ENCODE assay signal across 36 mouse cellular contexts in genomic region chr11:96979329-96979728, GRCm38 (mm10). TPM values are rescaled to one million over a fixed set of nuclear protein-coding genes. Genes with fewer than 3 reads are reported as not detected.
DNase-seq lines count a peak whose midpoint lies in the region; ATAC-seq and TF ChIP-seq lines count a peak whose summit lies in the region.
"Had no signal": no experiment of that assay in that cellular context is flagged by ENCODE, and none has a peak within 500 bp of the region (broad histone marks: within the 10 kb centered on the region; RNA-seq: fewer than 3 reads in every experiment).

No protein-coding gene starts in this region.

- H3K27me3 ChIP-seq in liver, embryonic 12.5 days (replicated peaks): peaks cover 17% of the 10 kb centered on the region
- no peaks in the 10 kb centered on the region for H3K27me3 ChIP-seq in liver, postnatal 0 days (ENCODE audit: insufficient read depth, low read length)
- H3K27me3 ChIP-seq in liver, embryonic 13.5 days: peaks cover 16% of the 10 kb centered on the region
- H3K27me3 ChIP-seq in stomach, embryonic 16.5 days (ENCODE audit: control insufficient read depth, insufficient read depth, low read length): no peaks in the 10 kb centered on the region
- H3K27me3 ChIP-seq: intestine, embryonic 15.5 days had no signal

- peaks cover 8% of the 10 kb centered on the region; the same call in 1 of the 2 replicates for H3K36me3 ChIP-seq in liver, embryonic 12.5 days
- no peaks in the 10 kb centered on the region for H3K36me3 ChIP-seq in liver, postnatal 0 days (replicated peaks; ENCODE audit: insufficient read depth, low read length)
- peaks cover 8% of the 10 kb centered on the region; the same call in 1 of the 2 replicates for H3K36me3 ChIP-seq in liver, embryonic 13.5 days
- no peaks in the 10 kb centered on the region for H3K36me3 ChIP-seq in stomach, embryonic 16.5 days (ENCODE audit: control insufficient read depth, insufficient read depth, low read length)
- H3K36me3 ChIP-seq: embryonic facial prominence, embryonic 13.5 days; forebrain, embryonic 15.5 days; heart, embryonic 10.5 days; heart, embryonic 15.5 days; intestine, embryonic 15.5 days; neural tube, embryonic 15.5 days had no signal

- 72% methylated on average over 7 of the region's 7 CpGs for WGBS in liver, embryonic 12.5 days (ENCODE audit: insufficient replicate concordance)
- WGBS in liver, postnatal 0 days (ENCODE audit: insufficient replicate concordance): 71% methylated on average over 7 of the region's 7 CpGs
- WGBS in liver, embryonic 13.5 days (ENCODE audit: insufficient replicate concordance): 79% methylated on average over 7 of the region's 7 CpGs
- 73% methylated on average over 7 of the region's 7 CpGs for WGBS in stomach, embryonic 16.5 days

- no peak for ATAC-seq in CD4-positive, CD25-positive, alpha-beta regulatory T cell, adult 4 months
- no peak for ATAC-seq in liver, embryonic 12.5 days
- ATAC-seq in liver, postnatal 0 days: no peak
- ATAC-seq in liver, embryonic 13.5 days (ENCODE audit: low read depth): no peak
- ATAC-seq in stomach, embryonic 16.5 days (ENCODE audit: insufficient read depth, low FRiP score): no peak
- ATAC-seq: forebrain, embryonic 15.5 days; hindbrain, postnatal 0 days; intestine, embryonic 15.5 days had no signal

- TF ChIP-seq EP300 in liver, postnatal 0 days (IDR thresholded peaks at IDR 0.05; ENCODE audit: low read depth): no peak

- H3K4me1 ChIP-seq in liver, embryonic 12.5 days: peaks cover 59% of the 10 kb centered on the region
- H3K4me1 ChIP-seq in liver, postnatal 0 days (ENCODE audit: insufficient read depth): peaks cover 25% of the 10 kb centered on the region
- H3K4me1 ChIP-seq in liver, embryonic 13.5 days (replicated peaks): peaks cover 61% of the 10 kb centered on the region
- peaks cover 19% of the 10 kb centered on the region for H3K4me1 ChIP-seq in stomach, embryonic 16.5 days (ENCODE audit: control insufficient read depth, insufficient read depth, low read length)

- peak overlapping the region; percentile 12; the same call in 1 of the 2 replicates for H3K27ac ChIP-seq in liver, embryonic 12.5 days
- H3K27ac ChIP-seq in liver, postnatal 0 days (ENCODE audit: low read depth): no peak overlapping the region
- peak overlapping the region; percentile 93 for H3K27ac ChIP-seq in liver, embryonic 13.5 days
- peak overlapping the region; percentile 93 for H3K27ac ChIP-seq in stomach, embryonic 16.5 days (ENCODE audit: low read length)
- H3K27ac ChIP-seq: forebrain, embryonic 10.5 days; forebrain, embryonic 15.5 days; heart, embryonic 15.5 days; hindbrain, postnatal 0 days; intestine, embryonic 15.5 days; kidney, postnatal 0 days; neural tube, embryonic 15.5 days had no signal

- DNase-seq in CD4-positive, CD25-positive, alpha-beta regulatory T cell, adult 2 months (ENCODE audit: low read depth, low spot score): peak; percentile 21
- no peak for DNase-seq in liver, postnatal 0 days
- no peak for DNase-seq in liver, embryonic 13.5 days
- no peak for DNase-seq in ovary, postnatal 10 days (ENCODE audit: low spot score)
- DNase-seq in heart, adult 8-10 months (ENCODE audit: low spot score): no peak
- DNase-seq: adrenal gland, postnatal 36 days; cerebellum, adult 18-20 months; embryo, embryonic 11 days; gastrocnemius, adult 2 months; kidney, adult 8-10 months; kidney, postnatal 4 days; layer of hippocampus, postnatal 36 days; left cerebral cortex, postnatal 4 days; lung, embryonic 14.5 days; lung, postnatal 14 days; midbrain, embryonic 14.5 days; right cerebral cortex, postnatal 25 days; thymus, postnatal 14 days had no signal

- H3K4me2 ChIP-seq in liver, embryonic 12.5 days: peak overlapping the region; percentile 85; the same call in 1 of the 2 replicates
- H3K4me2 ChIP-seq in liver, postnatal 0 days (ENCODE audit: low read depth, low read length): no peak overlapping the region
- peak overlapping the region; percentile 95; the same call in 1 of the 2 replicates for H3K4me2 ChIP-seq in liver, embryonic 13.5 days
- H3K4me2 ChIP-seq in stomach, embryonic 16.5 days (ENCODE audit: low read depth, low read length): no peak overlapping the region

- H3K4me3 ChIP-seq in liver, embryonic 12.5 days: no peak overlapping the region; the same call in 1 of the 2 replicates
- H3K4me3 ChIP-seq in liver, postnatal 0 days (ENCODE audit: low read depth, low read length): no peak overlapping the region
- H3K4me3 ChIP-seq in liver, embryonic 13.5 days (replicated peaks): no peak overlapping the region
- H3K4me3 ChIP-seq in stomach, embryonic 16.5 days (replicated peaks; ENCODE audit: low read length): no peak overlapping the region
- H3K4me3 ChIP-seq: forebrain, embryonic 15.5 days; neural tube, embryonic 15.5 days had no signal

- no peaks in the 10 kb centered on the region for H3K9me3 ChIP-seq in liver, embryonic 12.5 days (replicated peaks)
- H3K9me3 ChIP-seq in liver, postnatal 0 days (ENCODE audit: low read length): no peaks in the 10 kb centered on the region
- no peaks in the 10 kb centered on the region for H3K9me3 ChIP-seq in liver, embryonic 13.5 days (replicated peaks)
- H3K9me3 ChIP-seq in stomach, embryonic 16.5 days (replicated peaks; ENCODE audit: control insufficient read depth, low read length): no peaks in the 10 kb centered on the region
- H3K9me3 ChIP-seq: embryonic facial prominence, embryonic 13.5 days; forebrain, embryonic 10.5 days; forebrain, embryonic 15.5 days; G1E; heart, embryonic 10.5 days; heart, embryonic 15.5 days; intestine, embryonic 15.5 days; neural tube, embryonic 15.5 days had no signal

- no peak for TF ChIP-seq CTCF in liver, postnatal 0 days (IDR thresholded peaks at IDR 0.05; ENCODE audit: low read depth)

- H3K9ac ChIP-seq in liver, embryonic 12.5 days: no peak overlapping the region
- no peak overlapping the region for H3K9ac ChIP-seq in liver, postnatal 0 days (replicated peaks)
- H3K9ac ChIP-seq in liver, embryonic 13.5 days: peak overlapping the region; percentile 85
- no peak overlapping the region for H3K9ac ChIP-seq in stomach, embryonic 16.5 days (ENCODE audit: low read length)
- H3K9ac ChIP-seq: forebrain, embryonic 15.5 days; intestine, embryonic 15.5 days; neural tube, embryonic 15.5 days had no signal

RNA-seq across cellular contexts. Expression of gene Sp2, which starts 3.4 kb away (rescaled TPM):
- 10 to 100 TPM; 19.5 to 22.9 TPM for polyA plus RNA-seq in CD4-positive, CD25-positive, alpha-beta regulatory T cell, adult 4 months (2017; shearing (Covaris generic))
- polyA plus RNA-seq in liver, embryonic 12.5 days (2016; fragmentation: Nextera tagmentation; extraction: Ambion mirVana): 15.5 and 18.5 TPM in 2 replicates
- 6.8 and 7.1 TPM in 2 replicates for polyA plus RNA-seq in liver, postnatal 0 days (2015; fragmentation: Nextera tagmentation; extraction: Ambion mirVana)
- polyA plus RNA-seq in liver, embryonic 13.5 days (2015; fragmentation: Nextera tagmentation; extraction: Ambion mirVana): 13.0 and 15.3 TPM in 2 replicates
- polyA plus RNA-seq in stomach, embryonic 16.5 days (2015; fragmentation: Nextera tagmentation; extraction: Ambion mirVana): 13.4 and 14.6 TPM in 2 replicates
- 10 to 100 TPM in 2 of 4 experiments, 1 to 10 TPM in 2; 7.8 to 13.7 (median 11.0) TPM for total RNA-seq in heart, adult 8-10 months (2022)

RNA-seq across cellular contexts. Expression of gene Sp6, which starts 33.9 kb away (rescaled TPM):
- 1 to 10 TPM; 1.7 to 3.0 TPM for polyA plus RNA-seq in CD4-positive, CD25-positive, alpha-beta regulatory T cell, adult 4 months (2017; shearing (Covaris generic))
- 0.15 and 0.19 TPM in 2 replicates for polyA plus RNA-seq in liver, embryonic 12.5 days (2016; fragmentation: Nextera tagmentation; extraction: Ambion mirVana)
- 0.06 and 0.07 TPM in 2 replicates for polyA plus RNA-seq in liver, postnatal 0 days (2015; fragmentation: Nextera tagmentation; extraction: Ambion mirVana)
- 0.05 and 0.08 TPM in 2 replicates for polyA plus RNA-seq in liver, embryonic 13.5 days (2015; fragmentation: Nextera tagmentation; extraction: Ambion mirVana)
- polyA plus RNA-seq in stomach, embryonic 16.5 days (2015; fragmentation: Nextera tagmentation; extraction: Ambion mirVana): 6.1 and 9.7 TPM in 2 replicates
- under 1 TPM in 3 of 4 experiments, not detected in 1; 0.08 to 0.28 (median 0.23) TPM for total RNA-seq in heart, adult 8-10 months (2022)
- polyA plus RNA-seq: G1E; hindbrain, embryonic 11.5 days; midbrain, embryonic 14.5 days had no signal

RNA-seq across cellular contexts. Expression of gene Pnpo, which starts 35.5 kb away (rescaled TPM):
- polyA plus RNA-seq in CD4-positive, CD25-positive, alpha-beta regulatory T cell, adult 4 months (2017; shearing (Covaris generic)): 10 to 100 TPM; 28.5 to 48.5 TPM
- polyA plus RNA-seq in liver, embryonic 12.5 days (2016; fragmentation: Nextera tagmentation; extraction: Ambion mirVana): 528 and 553 TPM in 2 replicates
- polyA plus RNA-seq in liver, postnatal 0 days (2015; fragmentation: Nextera tagmentation; extraction: Ambion mirVana): 271 and 273 TPM in 2 replicates
- 652 and 660 TPM in 2 replicates for polyA plus RNA-seq in liver, embryonic 13.5 days (2015; fragmentation: Nextera tagmentation; extraction: Ambion mirVana)
- polyA plus RNA-seq in stomach, embryonic 16.5 days (2015; fragmentation: Nextera tagmentation; extraction: Ambion mirVana): 70.7 and 76.8 TPM in 2 replicates
- total RNA-seq in heart, adult 8-10 months (2022): 10 to 100 TPM; 14.9 to 16.6 (median 16.1) TPM

RNA-seq across cellular contexts. Expression of gene Scrn2, which starts 50.4 kb away (rescaled TPM):
- 10 to 100 TPM in 1 of 2 experiments, 1 to 10 TPM in 1; 7.3 to 14.8 TPM for polyA plus RNA-seq in CD4-positive, CD25-positive, alpha-beta regulatory T cell, adult 4 months (2017; shearing (Covaris generic))
- polyA plus RNA-seq in liver, embryonic 12.5 days (2016; fragmentation: Nextera tagmentation; extraction: Ambion mirVana): 9.8 and 11.0 TPM in 2 replicates
- polyA plus RNA-seq in liver, postnatal 0 days (2015; fragmentation: Nextera tagmentation; extraction: Ambion mirVana): 20.6 and 21.2 TPM in 2 replicates
- 10.0 and 11.2 TPM in 2 replicates for polyA plus RNA-seq in liver, embryonic 13.5 days (2015; fragmentation: Nextera tagmentation; extraction: Ambion mirVana)
- polyA plus RNA-seq in stomach, embryonic 16.5 days (2015; fragmentation: Nextera tagmentation; extraction: Ambion mirVana): 20.3 and 20.7 TPM in 2 replicates
- total RNA-seq in heart, adult 8-10 months (2022): 10 to 100 TPM; 13.6 to 18.0 (median 15.4) TPM

RNA-seq across cellular contexts. Expression of gene Prr15l, which starts 51.4 kb away (rescaled TPM):
- 1 to 10 TPM in 1 of 2 experiments, under 1 TPM in 1; 0.48 to 1.5 TPM for polyA plus RNA-seq in CD4-positive, CD25-positive, alpha-beta regulatory T cell, adult 4 months (2017; shearing (Covaris generic))
- polyA plus RNA-seq in liver, embryonic 12.5 days (2016; fragmentation: Nextera tagmentation; extraction: Ambion mirVana): 2.4 and 3.2 TPM in 2 replicates
- polyA plus RNA-seq in liver, postnatal 0 days (2015; fragmentation: Nextera tagmentation; extraction: Ambion mirVana): 10.1 and 13.9 TPM in 2 replicates
- polyA plus RNA-seq in liver, embryonic 13.5 days (2015; fragmentation: Nextera tagmentation; extraction: Ambion mirVana): 4.4 and 5.2 TPM in 2 replicates
- polyA plus RNA-seq in stomach, embryonic 16.5 days (2015; fragmentation: Nextera tagmentation; extraction: Ambion mirVana): 70.8 and 81.7 TPM in 2 replicates
- total RNA-seq in heart, adult 8-10 months (2022): 1 to 10 TPM; 1.1 to 1.7 (median 1.5) TPM
- total RNA-seq: gastrocnemius, adult 2 months; gastrocnemius, postnatal 4 days; layer of hippocampus, adult 8-10 months; layer of hippocampus, postnatal 36 days; left cerebral cortex, postnatal 4 days had no signal
- polyA plus RNA-seq: adrenal gland, adult 2 months; forebrain, embryonic 15.5 days; frontal cortex, adult 2 months had no signal

Comparison
In these comparisons a context has a peak if more than half of its experiments do, and no peak if none do; other contexts are left out.
1. H3K4me2 ChIP-seq: peak in liver, embryonic 12.5 days (single experiment) and liver, embryonic 13.5 days (single experiment); none in liver, postnatal 0 days (single experiment) and stomach, embryonic 16.5 days (single experiment).